Mouse (Mus musculus): Measurements from ENCODE around the gene Csf2.

DNA sequence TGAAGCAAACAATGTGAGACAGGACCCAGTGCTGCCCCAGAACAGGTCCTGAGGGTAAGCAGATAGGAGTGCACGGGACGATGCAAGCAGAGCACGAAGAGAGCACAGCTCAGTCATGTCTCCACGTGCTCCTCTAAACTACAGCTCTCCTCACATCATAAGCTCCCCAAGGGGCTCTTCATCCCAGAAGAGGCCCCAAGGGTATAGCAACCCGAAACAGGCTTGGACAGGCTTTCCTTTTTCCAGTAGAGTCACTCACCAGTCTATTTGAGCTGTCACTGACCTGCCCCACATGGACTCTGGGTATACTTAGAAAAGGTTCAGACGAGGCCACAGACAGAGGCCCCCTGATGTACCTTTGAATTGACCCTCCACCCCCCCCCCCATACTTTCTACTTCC is 5.0 kb downstream of the Csf2 start:
- no peak for TF ChIP-seq CTCF (conservative IDR thresholded peaks at IDR 0.05; ENCODE audit: insufficient read depth, insufficient read length, low read depth, low read length)
- TF ChIP-seq POLR2A (IDR thresholded peaks at IDR 0.05; ENCODE audit: low read depth, low read length) = no peak
